Mouse (Mus musculus) MEL (cell line): ENCODE data around the gene Igf2bp3.

Source experiments
- BHLHE40 ChIP-seq: IDR thresholded peaks from 2 replicates; pipeline ENCODE4 v1.6.1; 2012; ENCODE audit warnings: low read depth, mild to moderate bottlenecking, inconsistent platforms, low read length, improper control_type of control experiment, borderline replicate concordance
- CHD1 ChIP-seq: IDR thresholded peaks from 2 replicates; pipeline ENCODE4 v1.6.1; 2012; ENCODE audit warnings: low read depth, mild to moderate bottlenecking, inconsistent platforms, low read length, improper control_type of control experiment
- CTCF ChIP-seq, 3 experiments: IDR thresholded peaks in 2 of 3; conservative IDR thresholded peaks in 1 of 3; 2 replicates each; pipeline ENCODE4 v1.5.1; 2011 to 2012; ENCODE audit warnings: low read length in 3 of 3, low read depth in 2 of 3, mild to moderate bottlenecking in 2 of 3, improper control_type of control experiment in 1 of 3, inconsistent platforms in 1 of 3, mixed read lengths in 1 of 3, moderate library complexity in 1 of 3; ENCODE audit not compliant: control insufficient read depth in 1 of 3, insufficient read depth in 1 of 3, poor library complexity in 1 of 3, severe bottlenecking in 1 of 3
- ELF1 ChIP-seq: IDR thresholded peaks from 2 replicates; pipeline ENCODE4 v1.6.1; 2014; ENCODE audit warnings: low read depth, mild to moderate bottlenecking, inconsistent platforms, low read length, improper control_type of control experiment, moderate library complexity
- EP300 ChIP-seq, 2 experiments: IDR thresholded peaks; 2 replicates each; pipeline ENCODE4 v1.6.1; 2011; ENCODE audit warnings: improper control_type of control experiment in 2 of 2, low read length in 2 of 2, low read depth in 1 of 2, mild to moderate bottlenecking in 1 of 2
- ETS1 ChIP-seq: IDR thresholded peaks from 2 replicates; pipeline ENCODE4 v1.6.1; 2012; ENCODE audit warnings: low read depth, mild to moderate bottlenecking, inconsistent platforms, low read length, improper control_type of control experiment, moderate library complexity
- MXI1 ChIP-seq: IDR thresholded peaks from 2 replicates; pipeline ENCODE4 v1.6.1; 2011; ENCODE audit warnings: mild to moderate bottlenecking, low read depth, low read length, improper control_type of control experiment
- MYC ChIP-seq: IDR thresholded peaks from 2 replicates; pipeline ENCODE4 v1.6.1; 2011; ENCODE audit warnings: low read depth, mild to moderate bottlenecking, low read length, improper control_type of control experiment, moderate library complexity
- POLR2AphosphoS5 ChIP-seq: IDR thresholded peaks from 2 replicates; pipeline ENCODE4 v1.6.1; 2012; ENCODE audit warnings: low read depth, borderline replicate concordance, mild to moderate bottlenecking, inconsistent platforms, low read length, moderate library complexity, mixed read lengths
- TCF12 ChIP-seq: IDR thresholded peaks from 2 replicates; pipeline ENCODE4 v1.6.1; 2014; ENCODE audit warnings: low read depth, mild to moderate bottlenecking, inconsistent platforms, low read length, improper control_type of control experiment, moderate library complexity

DNA sequence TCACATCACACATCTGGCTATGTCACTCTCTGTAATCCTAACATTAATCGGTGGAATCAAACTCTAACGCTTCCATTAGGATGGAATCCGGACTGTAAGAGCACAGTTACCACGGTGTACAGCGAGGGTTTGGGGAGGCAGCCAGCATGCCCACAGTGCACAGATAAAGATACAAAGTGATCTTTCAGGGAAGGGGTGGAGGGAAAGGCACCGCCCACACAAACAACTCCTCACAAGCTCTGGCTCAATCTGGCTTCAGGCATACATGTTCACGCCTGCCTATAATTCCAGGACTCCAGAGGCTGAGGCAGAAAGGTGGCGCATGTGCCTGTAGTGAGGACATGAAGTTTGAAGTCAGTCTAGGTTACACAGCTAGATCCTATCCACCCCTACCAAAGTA lies 48.4 kb downstream of the Igf2bp3 start:
- TF ChIP-seq CTCF (IDR thresholded peaks at IDR 0.05 in 2 of 3, conservative IDR thresholded peaks at IDR 0.05 in 1 of 3; ENCODE audit: control insufficient read depth in 1 of 3, insufficient read depth in 1 of 3, low read depth in 2 of 3, low read length in 3 of 3, poor library complexity in 1 of 3, severe bottlenecking in 1 of 3) (no peak), CHD1 (no peak), MXI1 (no peak), TCF12 (no peak), BHLHE40 (no peak), ETS1 (no peak), EP300 (IDR thresholded peaks at IDR 0.05; ENCODE audit: low read depth in 1 of 2, low read length in 2 of 2) (no peak), POLR2AphosphoS5 (no peak), MYC (no peak), ELF1 (no peak)
